ENCODE assay signal across 7 mouse cellular contexts in the genomic region with DNA sequence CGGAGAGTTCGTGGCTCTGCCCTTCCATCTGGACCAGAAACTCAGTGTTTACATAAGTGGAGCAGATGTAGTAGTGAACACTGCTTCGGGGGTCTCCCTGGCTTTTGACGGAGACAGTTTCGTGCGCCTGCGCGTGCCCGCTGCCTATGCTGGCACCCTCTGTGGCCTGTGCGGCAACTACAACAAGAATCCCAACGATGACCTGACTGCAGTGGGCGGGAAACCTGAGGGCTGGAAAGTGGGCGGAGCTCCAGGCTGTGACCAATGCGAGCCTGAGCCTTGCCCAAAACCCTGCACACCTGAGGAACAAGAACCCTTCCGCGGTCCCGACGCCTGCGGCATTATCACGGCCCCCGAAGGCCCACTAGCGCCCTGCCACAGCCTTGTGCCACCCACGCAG. TPM values are rescaled to one million over a fixed set of nuclear protein-coding genes. Genes with fewer than 3 reads are reported as not detected.
DNase-seq lines count a peak whose midpoint lies in the region; ATAC-seq and TF ChIP-seq lines count a peak whose summit lies in the region.

No protein-coding gene starts in this region.

- whole genome bisulfite sequencing in limb, embryonic 10.5 days, result 8% methylated on average over 23 of the region's 23 CpGs
- 7% methylated on average over 23 of the region's 23 CpGs for WGBS in midbrain, embryonic 16.5 days

- intact Hi-C loops in heart, postnatal 10 days (cut with DNase I), result no loop called here

- in situ Hi-C loops in ES-E14 (cut with MboI; ENCODE audit: low sequenced_read_pairs in 2 of 2, unreplicated experiment in 2 of 2), result no loop called here

- no peaks in the 10 kb centered on the region for H3K36me3 ChIP-seq in ES-E14 (ENCODE audit: control insufficient read depth, insufficient read depth, low read length, poor library complexity, severe bottlenecking)
- no peaks in the 10 kb centered on the region for H3K36me3 ChIP-seq in limb, embryonic 10.5 days
- no peaks in the 10 kb centered on the region for H3K36me3 ChIP-seq in midbrain, embryonic 16.5 days (ENCODE audit: control insufficient read depth, insufficient read depth, low read length)

- ATAC-seq in midbrain, embryonic 16.5 days, result peak; percentile 82

- H3K4me1 ChIP-seq in ES-E14 (ENCODE audit: control insufficient read depth in 2 of 2, insufficient read depth in 2 of 2, low read length in 2 of 2, poor library complexity in 1 of 2), result no peaks in the 10 kb centered on the region; a peak in 1 of 4 replicates
- H3K4me1 ChIP-seq in limb, embryonic 10.5 days, result peaks cover 6% of the 10 kb centered on the region
- H3K4me1 ChIP-seq in midbrain, embryonic 16.5 days (ENCODE audit: control insufficient read depth, insufficient read depth, low read length), result peaks cover 3% of the 10 kb centered on the region; the same call in 1 of the 2 replicates

- H3K9me3 ChIP-seq in ES-E14 (ENCODE audit: control insufficient read depth, insufficient read depth, low read depth, low read length), result no peaks in the 10 kb centered on the region
- no peaks in the 10 kb centered on the region for H3K9me3 ChIP-seq in limb, embryonic 10.5 days (replicated peaks)
- no peaks in the 10 kb centered on the region for H3K9me3 ChIP-seq in midbrain, embryonic 16.5 days (replicated peaks; ENCODE audit: control insufficient read depth, low read length, poor library complexity, severe bottlenecking)

- peak overlapping the region; percentile 57 for H3K4me2 ChIP-seq in midbrain, embryonic 16.5 days (ENCODE audit: low read length)

- H3K27me3 ChIP-seq in limb, embryonic 10.5 days (ENCODE audit: low read depth, poor library complexity, severe bottlenecking), result peaks cover 20% of the 10 kb centered on the region
- no peaks in the 10 kb centered on the region for H3K27me3 ChIP-seq in midbrain, embryonic 16.5 days (ENCODE audit: control insufficient read depth, insufficient read depth, low read depth, low read length)

- DNase-seq in ES-E14 (ENCODE audit: low read depth, low spot score), result peak; percentile 70
- peak; percentile 67 to 69 for DNase-seq in cerebellum, postnatal 10 days
- peak; percentile 2 to 16 for DNase-seq in heart, postnatal 10 days
- DNase-seq in limb, embryonic 10.5 days (ENCODE audit: low spot score), result peak; percentile 55
- DNase-seq in spleen, postnatal 14 days (ENCODE audit: low spot score in 2 of 2), result no peak
- DNase-seq in layer of hippocampus, adult 9-10 months (ENCODE audit: low spot score), result no peak

- no peak overlapping the region for H3K9ac ChIP-seq in ES-E14 (ENCODE audit: insufficient read depth, low read depth, low read length, poor library complexity, severe bottlenecking)
- H3K9ac ChIP-seq in midbrain, embryonic 16.5 days (ENCODE audit: low read depth, low read length), result peak overlapping the region; percentile 53

- H3K4me3 ChIP-seq in ES-E14 (ENCODE audit: insufficient read depth in 1 of 2, low read depth in 1 of 2, low read length in 2 of 2, poor library complexity in 1 of 2, severe bottlenecking in 1 of 2), result peak overlapping the region; percentile 34 to 46; a peak in 3 of 4 replicates
- peak overlapping the region; percentile 31 for H3K4me3 ChIP-seq in limb, embryonic 10.5 days
- H3K4me3 ChIP-seq in midbrain, embryonic 16.5 days (ENCODE audit: low read depth, low read length), result peak overlapping the region; percentile 31

- H3K27ac ChIP-seq in ES-E14 (ENCODE audit: insufficient read depth, low read depth, low read length, poor library complexity, severe bottlenecking), result no peak overlapping the region
- H3K27ac ChIP-seq in limb, embryonic 10.5 days, result no peak overlapping the region
- no peak overlapping the region for H3K27ac ChIP-seq in midbrain, embryonic 16.5 days (ENCODE audit: low read length)

TF ChIP-seq in ES-E14, 5 proteins besides CTCF, POLR2A, EP300 and RAD21:
- TF ChIP-seq MAFK (IDR thresholded peaks at IDR 0.05; ENCODE audit: insufficient read depth, low read depth, low read length) (no peak), ZC3H11A (IDR thresholded peaks at IDR 0.05; ENCODE audit: borderline replicate concordance, low read depth, low read length) (no peak), HCFC1 (IDR thresholded peaks at IDR 0.05; ENCODE audit: borderline replicate concordance, insufficient read depth, low read length) (no peak), CHD2 (IDR thresholded peaks at IDR 0.05; ENCODE audit: low read depth, low read length) (no peak), ZNF384 (IDR thresholded peaks at IDR 0.05; ENCODE audit: low read depth, low read length) (no peak)
TF ChIP-seq in ES-E14: peak in this region for 0.

RNA-seq across cellular contexts. Expression of a gene that starts 24.6 kb away (rescaled TPM):
- total RNA-seq in ES-E14 (2012; rRNA removed), result 0.85 and 1.4 TPM in 2 replicates
- not detected for total RNA-seq in heart, postnatal 10 days (2021)
- 0.01 TPM in 1 of 2 replicates, not detected in the other for polyA plus RNA-seq in limb, embryonic 10.5 days (2016; fragmentation: Nextera tagmentation; extraction: Ambion mirVana)
- polyA plus RNA-seq in midbrain, embryonic 16.5 days (2015; fragmentation: Nextera tagmentation; extraction: Ambion mirVana), result 0.03 and 0.07 TPM in 2 replicates

RNA-seq across cellular contexts. Expression of a gene that starts 33.6 kb away (rescaled TPM):
- 0.85 and 1.2 TPM in 2 replicates for total RNA-seq in ES-E14 (2012; rRNA removed)
- total RNA-seq in heart, postnatal 10 days (2021), result under 1 TPM in 1 of 2 experiments, not detected in 1; 0.07 TPM
- 0.31 and 0.36 TPM in 2 replicates for polyA plus RNA-seq in limb, embryonic 10.5 days (2016; fragmentation: Nextera tagmentation; extraction: Ambion mirVana)
- polyA plus RNA-seq in midbrain, embryonic 16.5 days (2015; fragmentation: Nextera tagmentation; extraction: Ambion mirVana), result 0.26 and 0.31 TPM in 2 replicates

RNA-seq across cellular contexts. Expression of a gene that starts 54.8 kb away (rescaled TPM):
- 211 and 287 TPM in 2 replicates for total RNA-seq in ES-E14 (2012; rRNA removed)
- 100 to 1,000 TPM; 120 to 121 TPM for total RNA-seq in heart, postnatal 10 days (2021)
- polyA plus RNA-seq in limb, embryonic 10.5 days (2016; fragmentation: Nextera tagmentation; extraction: Ambion mirVana), result 438 and 454 TPM in 2 replicates
- polyA plus RNA-seq in midbrain, embryonic 16.5 days (2015; fragmentation: Nextera tagmentation; extraction: Ambion mirVana), result 277 and 280 TPM in 2 replicates

Comparison
In these comparisons a context has a peak if more than half of its experiments do, and no peak if none do; other contexts are left out.
1. DNase-seq: peak in ES-E14 (single experiment), cerebellum, postnatal 10 days (2 of 2), heart, postnatal 10 days (2 of 2) and limb, embryonic 10.5 days (single experiment); none in spleen, postnatal 14 days (0 of 2) and layer of hippocampus, adult 9-10 months (single experiment).
2. Peak in every context shown above with its lines, with median percentiles within 50 percentile points of each other: H3K4me3 ChIP-seq.